Mouse (Mus musculus) activated CD4-positive, CD25-positive, alpha-beta regulatory T cell, adult 4 months (primary cell): ENCODE results near the gene Syn3. TPM values are rescaled to one million over a fixed set of nuclear protein-coding genes. Genes with fewer than 3 reads are reported as not detected.

Experiments used
- ATAC-seq: one replicate; pipeline ENCODE4 v1.8.0; 2017
- polyA plus RNA-seq, 2 experiments: library from polyadenylated mRNA; unstranded; fragments of 100-300 nt; shearing (Covaris generic); gene quantifications; one replicate each; pipeline ENCODE4 v1.2.1; 2017

Syn3 gene
- polyA plus RNA-seq, 2 experiments from 2014 or later, result 0.26 TPM; not detected in 1

- no peak for ATAC-seq
Measured at GRCm38 (mm10) chr10:86078761-86079160, 419.9 kb downstream of the Syn3 start.

- ATAC-seq, result no peak
Measured at GRCm38 (mm10) chr10:86077272-86077671, 421.4 kb downstream of the Syn3 start.

GRCm38 (mm10) chr10:86074971-86075711 is 423.6 kb downstream of the Syn3 start:
- no peak for ATAC-seq

GRCm38 (mm10) chr10:86074134-86074533 is 424.6 kb downstream of the Syn3 start:
- no peak for ATAC-seq

- no peak for ATAC-seq
Measured at GRCm38 (mm10) chr10:86070751-86071150, 427.9 kb downstream of the Syn3 start.

GRCm38 (mm10) chr10:86069341-86069740 is 429.4 kb downstream of the Syn3 start:
- no peak for ATAC-seq

- no peak for ATAC-seq
Measured at GRCm38 (mm10) chr10:86067911-86068310, 430.8 kb downstream of the Syn3 start.

- ATAC-seq, result no peak
Measured at GRCm38 (mm10) chr10:86066651-86067050, 432.0 kb downstream of the Syn3 start.

- no peak for ATAC-seq
Measured at GRCm38 (mm10) chr10:86065661-86066060, 433.0 kb downstream of the Syn3 start.

- no peak for ATAC-seq
Measured at GRCm38 (mm10) chr10:86064937-86065336, 433.8 kb downstream of the Syn3 start.

- ATAC-seq, result no peak
Measured at GRCm38 (mm10) chr10:86063018-86063384, 435.7 kb downstream of the Syn3 start.

- ATAC-seq, result no peak
Measured at GRCm38 (mm10) chr10:86062261-86063017, 436.3 kb downstream of the Syn3 start.

- no peak for ATAC-seq
Measured at GRCm38 (mm10) chr10:86060267-86060666, 438.4 kb downstream of the Syn3 start.

GRCm38 (mm10) chr10:86057712-86058111 is 441.0 kb downstream of the Syn3 start:
- no peak for ATAC-seq

GRCm38 (mm10) chr10:86057286-86057685 is 441.4 kb downstream of the Syn3 start:
- no peak for ATAC-seq

- no peak for ATAC-seq
Measured at GRCm38 (mm10) chr10:86056297-86056903, 442.3 kb downstream of the Syn3 start.

GRCm38 (mm10) chr10:86052818-86053522 is 445.7 kb downstream of the Syn3 start:
- no peak for ATAC-seq

GRCm38 (mm10) chr10:86050522-86050921 is 448.2 kb downstream of the Syn3 start:
- ATAC-seq, result no peak

GRCm38 (mm10) chr10:86047786-86048185 is 450.9 kb downstream of the Syn3 start:
- ATAC-seq, result no peak

GRCm38 (mm10) chr10:86046371-86046770 is 452.3 kb downstream of the Syn3 start:
- no peak for ATAC-seq

- ATAC-seq, result no peak
Measured at GRCm38 (mm10) chr10:86044066-86044465, 454.6 kb downstream of the Syn3 start.

- ATAC-seq, result no peak
Measured at GRCm38 (mm10) chr10:86043651-86044050, 455.0 kb downstream of the Syn3 start.
